Mouse (Mus musculus) kidney, postnatal 0 days (tissue): ENCODE data around the gene Clpp. TPM values are rescaled to one million over a fixed set of nuclear protein-coding genes. Genes with fewer than 3 reads are reported as not detected.

ENCODE experiments used
- ATAC-seq: fragments of 200-750 bp; cut with Nextera tagmentation; replicated peaks from 2 replicates; pipeline ENCODE4 v1.8.0; 2017; ENCODE audit warnings: low read depth, moderate number of reproducible peaks, moderate TSS enrichment, moderate library complexity; ENCODE audit not compliant: low FRiP score
- DNase-seq: peaks from one replicate; pipeline ENCODE4 v3.0.0-alpha.2; 2016; ENCODE audit warnings: low spot score
- H3K27ac ChIP-seq: fragments of 300-500 bp; sonication (generic); 2 replicates; pipeline ENCODE4 v1.5.1; 2014; ENCODE audit warnings: mild to moderate bottlenecking
- H3K27me3 ChIP-seq: fragments of 300-500 bp; sonication (generic); 2 replicates; pipeline ENCODE4 v1.6.1; 2014; ENCODE audit warnings: low read length, mixed read lengths; ENCODE audit not compliant: insufficient read depth
- H3K36me3 ChIP-seq: fragments of 300-500 bp; sonication (generic); 2 replicates; pipeline ENCODE4 v1.6.1; 2014; ENCODE audit warnings: low read length, mixed read lengths; ENCODE audit not compliant: insufficient read depth
- H3K4me1 ChIP-seq: fragments of 300-500 bp; sonication (generic); replicated peaks from 2 replicates; pipeline ENCODE4 v1.6.1; 2014; ENCODE audit warnings: antibody characterized with exemption, low read length, mixed read lengths; ENCODE audit not compliant: insufficient read depth
- H3K4me2 ChIP-seq: fragments of 300-500 bp; sonication (generic); 2 replicates; pipeline ENCODE4 v1.6.1; 2014; ENCODE audit warnings: mild to moderate bottlenecking, low read length, moderate library complexity, mixed read lengths
- H3K4me3 ChIP-seq: fragments of 300-500 bp; sonication (generic); replicated peaks from 2 replicates; pipeline ENCODE4 v1.5.1; 2014; ENCODE audit warnings: low read depth, low read length
- H3K9ac ChIP-seq: fragments of 300-500 bp; sonication (generic); 2 replicates; pipeline ENCODE4 v1.6.1; 2014; ENCODE audit warnings: low read depth, low read length
- H3K9me3 ChIP-seq: fragments of 300-500 bp; sonication (generic); replicated peaks from 2 replicates; pipeline ENCODE4 v1.6.1; 2016; ENCODE audit warnings: low read length, inconsistent platforms, mixed read lengths
- CTCF ChIP-seq: IDR thresholded peaks from 2 replicates; pipeline ENCODE4 v1.5.1; 2016; ENCODE audit warnings: antibody characterized with exemption, low read depth, mild to moderate bottlenecking, moderate library complexity
- WGBS: fragments of 180-500 bp; shearing (Covaris S2); extraction: QIAGEN DNeasy Blood & Tissue Kit; methylation state at CpG from one replicate; pipeline ENCODE4 v1.1.7; 2014; 5-methylcytosine and 5-hydroxymethylcytosine counted together
- polyA plus RNA-seq: library from polyadenylated mRNA; unstranded; fragments of >200 nt; fragmentation: Nextera tagmentation; extraction: Ambion mirVana; gene quantifications from 2 replicates; pipeline ENCODE4 v1.2.1, GENCODE M21; 2015

Gene Clpp
- polyA plus RNA-seq, result 145 and 149 TPM in 2 replicates

DNA sequence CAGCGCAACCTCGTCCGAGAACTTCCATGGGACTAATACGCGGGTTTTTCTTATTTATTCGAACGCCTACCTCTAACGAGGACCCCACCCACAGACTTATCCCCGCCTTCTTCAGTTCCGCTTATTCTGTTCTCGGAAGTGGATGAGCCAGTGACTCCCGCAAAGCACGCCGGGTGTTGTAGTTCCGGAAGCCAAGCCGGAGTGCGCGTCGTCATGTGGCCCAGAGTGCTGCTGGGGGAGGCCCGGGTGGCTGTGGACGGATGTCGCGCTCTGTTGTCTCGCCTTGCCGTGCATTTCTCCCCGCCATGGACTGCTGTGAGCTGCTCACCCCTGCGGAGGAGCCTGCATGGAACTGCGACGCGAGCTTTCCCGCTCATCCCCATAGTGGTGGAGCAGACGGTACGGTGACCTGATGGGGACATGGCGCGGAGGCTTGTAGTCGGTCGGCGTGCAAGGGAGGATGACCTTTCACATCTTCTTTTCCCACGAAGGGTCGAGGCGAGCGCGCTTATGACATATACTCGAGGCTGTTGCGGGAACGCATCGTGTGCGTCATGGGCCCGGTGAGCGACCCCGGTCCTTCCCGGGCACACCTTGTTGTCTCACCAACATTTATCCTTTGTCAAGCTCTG is at the start of gene Clpp:
TSS of gene Clpp (plus strand) at position 191 of the 632 bp plus-strand sequence.
- peak; percentile 96 for ATAC-seq
- WGBS, result under 1% methylated on average over 52 of the region's 52 CpGs
- Histone ChIP-seq H3K27ac (peak within 1 kb of the TSS; percentile 67; the same call in 1 of the 2 replicates), H3K4me3 (peak within 1 kb of the TSS; percentile 62), H3K9ac (peak within 1 kb of the TSS; percentile 66), H3K4me1 (peaks cover 6% of the 10 kb centered on the region; the same call in 1 of the 2 replicates), H3K36me3 (peaks cover 18% of the 10 kb centered on the region), H3K4me2 (peak within 1 kb of the TSS; percentile 89), H3K9me3 (no peaks in the 10 kb centered on the region), H3K27me3 (no peaks in the 10 kb centered on the region)
- DNase-seq, result peak; percentile 98
- no peak for TF ChIP-seq CTCF

DNA sequence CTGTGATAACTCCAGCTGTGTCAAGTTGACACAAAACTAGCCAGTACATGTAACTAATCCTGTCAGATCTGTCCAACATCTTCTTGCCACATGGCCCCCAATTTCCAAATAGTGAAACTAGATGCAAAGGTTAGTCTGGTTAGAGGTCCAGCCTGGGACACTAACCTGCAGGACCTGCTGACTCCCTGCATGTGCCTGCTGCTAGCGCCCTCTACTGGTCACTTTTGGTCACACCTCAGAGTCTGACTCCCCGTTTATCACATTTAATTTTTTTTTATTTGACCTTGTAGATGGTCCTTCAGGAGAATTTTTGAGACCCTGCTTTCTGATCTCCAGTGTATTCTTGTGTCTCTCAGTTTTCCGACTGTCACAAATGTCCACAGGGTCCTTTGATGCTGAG is 39.2 kb upstream of the Clpp start:
- Histone ChIP-seq H3K27ac (no peak overlapping the region), H3K9me3 (no peaks in the 10 kb centered on the region), H3K36me3 (no peaks in the 10 kb centered on the region), H3K4me2 (no peak overlapping the region), H3K27me3 (no peaks in the 10 kb centered on the region), H3K4me3 (no peak overlapping the region), H3K4me1 (no peaks in the 10 kb centered on the region), H3K9ac (no peak overlapping the region)
- DNase-seq, result peak; percentile 37
- WGBS, result 16% methylated on average over 3 of the region's 3 CpGs
- TF ChIP-seq CTCF, result peak; percentile 74
- ATAC-seq, result no peak

DNA sequence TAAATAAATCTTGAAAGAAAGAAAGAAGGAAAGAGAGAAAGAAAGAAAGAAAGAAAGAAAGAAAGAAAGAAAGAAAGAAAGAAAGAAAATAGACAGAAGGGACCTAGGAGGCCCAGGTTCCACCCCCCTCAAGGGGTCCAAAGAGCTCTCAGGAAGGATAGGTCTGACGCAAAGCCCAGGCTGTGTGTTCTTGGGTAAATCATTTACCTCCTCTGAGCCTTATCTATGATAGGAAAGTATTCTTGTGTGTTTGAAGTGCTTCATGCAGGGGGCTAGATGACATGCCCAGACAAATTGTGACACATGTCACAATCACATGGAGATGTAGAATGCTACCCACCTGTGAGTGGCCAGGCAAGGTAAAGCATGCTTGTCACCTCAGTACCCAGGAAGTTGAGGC is 37.5 kb upstream of the Clpp start:
- TF ChIP-seq CTCF, result no peak
- H3K9ac ChIP-seq, result no peak overlapping the region
- DNase-seq (no peak), ATAC-seq (no peak)
- H3K4me2 ChIP-seq, result no peak overlapping the region
- H3K4me3 ChIP-seq, result no peak overlapping the region
- H3K36me3 ChIP-seq, result no peaks in the 10 kb centered on the region
- WGBS, result 76% methylated on average over 1 of the region's 1 CpGs
- H3K9me3 ChIP-seq, result no peaks in the 10 kb centered on the region
- H3K4me1 ChIP-seq, result no peaks in the 10 kb centered on the region
- no peak overlapping the region for H3K27ac ChIP-seq
- H3K27me3 ChIP-seq, result no peaks in the 10 kb centered on the region

DNA sequence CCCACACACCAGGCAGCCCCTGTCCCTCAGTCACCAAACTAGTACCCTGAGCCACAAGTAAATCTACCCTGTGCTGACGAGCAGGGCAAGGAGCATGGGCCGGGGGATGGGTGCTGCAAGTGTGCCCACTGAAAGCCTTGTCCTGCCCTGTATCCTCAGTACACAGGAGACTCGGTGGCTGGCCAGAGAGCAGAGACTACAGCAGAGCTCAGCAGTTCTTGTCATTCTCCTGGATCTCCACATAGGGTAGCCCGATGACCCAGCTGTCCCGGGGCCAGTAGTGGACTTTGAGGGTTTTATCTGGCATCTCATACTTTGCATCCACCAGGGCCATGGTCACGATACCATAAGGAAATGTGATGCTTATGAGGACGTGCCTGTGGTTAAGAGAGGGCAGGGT is 35.2 kb upstream of the Clpp start:
- no peak for TF ChIP-seq CTCF
- no peak overlapping the region for H3K4me3 ChIP-seq
- H3K27me3 ChIP-seq, result no peaks in the 10 kb centered on the region
- WGBS, result 78% methylated on average over 7 of the region's 7 CpGs
- H3K4me2 ChIP-seq, result no peak overlapping the region
- no peak overlapping the region for H3K27ac ChIP-seq
- no peaks in the 10 kb centered on the region for H3K9me3 ChIP-seq
- DNase-seq, result no peak
- no peak for ATAC-seq
- no peak overlapping the region for H3K9ac ChIP-seq
- H3K36me3 ChIP-seq, result no peaks in the 10 kb centered on the region
- no peaks in the 10 kb centered on the region for H3K4me1 ChIP-seq

DNA sequence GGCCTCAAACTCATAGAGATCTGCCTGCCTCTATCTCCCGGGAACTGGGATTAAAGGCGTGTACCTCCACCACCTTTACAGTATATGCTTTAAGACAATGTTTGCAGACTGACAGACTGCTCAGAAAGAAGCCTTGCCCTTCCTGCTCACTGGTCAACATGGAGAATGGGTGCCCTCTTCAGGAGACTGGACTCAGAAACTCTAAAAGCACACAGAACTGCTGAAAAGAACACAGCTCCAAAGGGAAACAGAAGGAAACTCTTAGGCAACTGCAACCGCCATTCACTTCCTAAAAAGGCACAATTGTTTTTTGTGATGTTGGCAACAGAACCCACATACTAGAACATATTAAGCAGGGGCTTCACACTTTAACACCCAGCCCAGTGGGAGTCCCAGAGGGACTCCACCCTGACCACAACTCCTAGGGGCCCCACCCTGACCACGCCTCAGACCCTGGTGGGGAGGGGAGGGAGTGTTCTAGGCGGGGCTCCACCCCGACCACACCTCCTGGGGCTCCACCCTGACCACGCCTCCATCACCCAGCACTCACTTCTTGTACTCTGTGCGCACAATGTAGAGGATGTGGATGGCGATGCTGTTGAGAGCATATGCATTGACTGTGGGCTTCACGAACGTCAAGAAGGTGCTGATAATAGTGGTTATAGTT is 32.2 kb upstream of the Clpp start:
- ATAC-seq (no peak), DNase-seq (peak; percentile 4)
- H3K4me1 ChIP-seq, result no peaks in the 10 kb centered on the region
- H3K4me2 ChIP-seq, result no peak overlapping the region
- no peak overlapping the region for H3K9ac ChIP-seq
- no peak overlapping the region for H3K27ac ChIP-seq
- H3K9me3 ChIP-seq, result no peaks in the 10 kb centered on the region
- no peaks in the 10 kb centered on the region for H3K36me3 ChIP-seq
- no peak overlapping the region for H3K4me3 ChIP-seq
- H3K27me3 ChIP-seq, result no peaks in the 10 kb centered on the region
- WGBS, result 31% methylated on average over 11 of the region's 11 CpGs
- peak; percentile 36; the same call in 1 of the 2 replicates for TF ChIP-seq CTCF

DNA sequence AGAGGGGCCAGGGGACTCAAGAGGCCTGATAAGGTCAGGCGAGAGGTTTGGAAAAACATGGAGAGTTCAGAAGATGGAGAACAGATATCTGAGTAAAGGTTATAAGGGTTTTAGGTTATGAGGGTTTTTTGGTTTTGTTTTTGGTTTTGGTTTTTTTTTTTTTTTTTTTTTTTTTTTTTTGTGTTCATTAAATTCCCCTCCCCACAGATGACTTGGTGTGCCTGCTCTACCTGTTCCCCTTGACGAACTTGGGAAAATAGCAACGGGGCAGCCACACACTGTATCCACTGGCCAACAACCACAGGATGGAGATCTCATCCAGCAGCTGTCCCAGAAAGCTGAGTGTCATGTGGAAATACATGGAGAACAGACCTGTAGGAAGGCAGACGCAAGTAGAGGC is 31.4 kb upstream of the Clpp start:
- Histone ChIP-seq H3K4me3 (no peak overlapping the region), H3K4me1 (no peaks in the 10 kb centered on the region), H3K9me3 (no peaks in the 10 kb centered on the region), H3K36me3 (no peaks in the 10 kb centered on the region), H3K27me3 (no peaks in the 10 kb centered on the region), H3K4me2 (no peak overlapping the region), H3K9ac (no peak overlapping the region), H3K27ac (no peak overlapping the region)
- no peak for TF ChIP-seq CTCF
- WGBS, result 77% methylated on average over 4 of the region's 4 CpGs
- ATAC-seq (no peak), DNase-seq (no peak)
